Mouse (Mus musculus) testis, adult 2 months (tissue): ENCODE measurements around the gene Sdad1. TPM values are rescaled to one million over a fixed set of nuclear protein-coding genes. Genes with fewer than 3 reads are reported as not detected.

Source experiments
- H3K27ac ChIP-seq: fragments of 200-500 bp; 2 replicates; pipeline ENCODE4 v1.5.1; 2012; ENCODE audit warnings: low read depth, low read length; ENCODE audit not compliant: control insufficient read depth, insufficient read depth
- H3K27me3 ChIP-seq: fragments of 200-500 bp; 2 replicates; pipeline ENCODE4 v1.6.1; 2012; ENCODE audit warnings: mild to moderate bottlenecking, low read length, moderate library complexity; ENCODE audit not compliant: control insufficient read depth, insufficient read depth
- H3K36me3 ChIP-seq: fragments of 200-500 bp; 2 replicates; pipeline ENCODE4 v1.6.1; 2012; ENCODE audit warnings: mild to moderate bottlenecking, low read length; ENCODE audit not compliant: control insufficient read depth, insufficient read depth
- H3K4me1 ChIP-seq: fragments of 200-500 bp; 2 replicates; pipeline ENCODE4 v1.6.1; 2012; ENCODE audit warnings: low read length; ENCODE audit not compliant: control insufficient read depth, insufficient read depth
- H3K4me3 ChIP-seq: fragments of 200-500 bp; 2 replicates; pipeline ENCODE4 v1.5.1; 2012; ENCODE audit warnings: low read depth, mild to moderate bottlenecking, low read length, moderate library complexity, mixed read lengths; ENCODE audit not compliant: control insufficient read depth
- CTCF ChIP-seq: fragments of 200-500 bp; IDR thresholded peaks from 2 replicates; pipeline ENCODE4 v1.5.1; 2012; ENCODE audit warnings: low read depth, mild to moderate bottlenecking, inconsistent platforms, low read length, moderate library complexity; ENCODE audit not compliant: control insufficient read depth, insufficient read depth, insufficient replicate concordance
- POLR2A ChIP-seq: fragments of 200-500 bp; IDR thresholded peaks from 2 replicates; pipeline ENCODE4 v1.6.1; 2012; ENCODE audit warnings: low read depth, mild to moderate bottlenecking, inconsistent platforms, low read length, moderate library complexity; ENCODE audit not compliant: control insufficient read depth
- polyA plus RNA-seq: library from polyadenylated mRNA; depleted of rRNA; stranded (reverse); fragments of >200 nt; gene quantifications from 2 replicates; pipeline ENCODE4 v1.2.3, GENCODE M21; 2012

Gene Sdad1
- polyA plus RNA-seq, 1 experiment = 44.7 TPM

DNA sequence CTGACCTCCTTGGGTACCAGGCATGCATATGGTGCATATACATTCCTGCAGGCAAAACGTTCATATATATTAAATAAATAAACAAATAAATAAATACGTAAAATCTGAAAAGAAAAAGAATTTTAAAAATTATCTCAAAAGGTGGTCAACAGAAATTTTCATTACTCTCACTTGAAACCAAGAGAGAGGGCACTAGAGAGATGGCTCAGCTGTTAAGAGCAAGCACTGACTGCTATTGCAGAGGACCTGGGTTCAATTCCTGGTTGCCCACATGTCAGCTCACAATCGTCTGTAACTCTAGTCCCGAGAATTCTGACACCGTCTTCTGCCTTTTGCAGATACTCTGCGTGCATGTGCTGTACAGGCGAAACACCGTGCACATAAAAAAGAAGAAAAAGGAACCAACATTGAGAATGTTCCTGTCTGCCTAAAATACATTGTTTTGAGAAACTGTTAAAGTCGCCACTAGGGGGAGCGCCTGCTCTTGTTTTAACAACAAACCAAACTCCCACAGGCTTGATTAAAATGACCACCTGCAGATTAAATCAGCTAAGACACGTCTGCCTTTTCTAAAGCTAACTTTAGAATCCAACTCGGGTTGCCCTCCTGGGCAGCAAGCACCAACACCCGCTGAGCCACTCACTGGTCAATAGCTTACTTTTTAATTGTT is 1.9 kb upstream of the Sdad1 start:
- TF ChIP-seq POLR2A = no peak
- no peak for TF ChIP-seq CTCF
- Histone ChIP-seq H3K27ac (no peak overlapping the region), H3K4me3 (no peak overlapping the region), H3K36me3 (no peaks in the 10 kb centered on the region), H3K27me3 (no peaks in the 10 kb centered on the region), H3K4me1 (peaks cover 4% of the 10 kb centered on the region)

DNA sequence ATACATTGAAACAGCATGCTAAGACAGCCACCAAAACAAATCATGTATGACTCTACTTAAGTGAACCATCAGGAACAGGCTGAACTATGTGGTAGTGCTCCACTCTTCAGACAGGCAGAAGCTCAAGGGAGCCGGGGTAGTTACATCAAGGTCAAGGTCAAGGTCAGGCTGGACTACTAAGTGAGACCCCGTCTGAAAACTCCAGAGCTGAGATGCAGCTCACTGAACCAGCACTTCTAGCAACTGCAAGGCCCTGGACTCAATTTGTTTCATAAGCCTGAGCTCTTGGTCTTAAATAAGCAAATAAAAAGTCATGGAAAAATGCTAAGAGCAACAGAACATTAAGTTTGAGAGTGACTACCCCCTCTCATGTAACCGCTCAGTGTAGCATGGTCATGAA is 6.0 kb downstream of the Sdad1 start:
- TF ChIP-seq CTCF (no peak), POLR2A (no peak)
- Histone ChIP-seq H3K4me1 (no peaks in the 10 kb centered on the region), H3K27ac (no peak overlapping the region), H3K27me3 (no peaks in the 10 kb centered on the region), H3K4me3 (no peak overlapping the region), H3K36me3 (peaks cover 14% of the 10 kb centered on the region)

DNA sequence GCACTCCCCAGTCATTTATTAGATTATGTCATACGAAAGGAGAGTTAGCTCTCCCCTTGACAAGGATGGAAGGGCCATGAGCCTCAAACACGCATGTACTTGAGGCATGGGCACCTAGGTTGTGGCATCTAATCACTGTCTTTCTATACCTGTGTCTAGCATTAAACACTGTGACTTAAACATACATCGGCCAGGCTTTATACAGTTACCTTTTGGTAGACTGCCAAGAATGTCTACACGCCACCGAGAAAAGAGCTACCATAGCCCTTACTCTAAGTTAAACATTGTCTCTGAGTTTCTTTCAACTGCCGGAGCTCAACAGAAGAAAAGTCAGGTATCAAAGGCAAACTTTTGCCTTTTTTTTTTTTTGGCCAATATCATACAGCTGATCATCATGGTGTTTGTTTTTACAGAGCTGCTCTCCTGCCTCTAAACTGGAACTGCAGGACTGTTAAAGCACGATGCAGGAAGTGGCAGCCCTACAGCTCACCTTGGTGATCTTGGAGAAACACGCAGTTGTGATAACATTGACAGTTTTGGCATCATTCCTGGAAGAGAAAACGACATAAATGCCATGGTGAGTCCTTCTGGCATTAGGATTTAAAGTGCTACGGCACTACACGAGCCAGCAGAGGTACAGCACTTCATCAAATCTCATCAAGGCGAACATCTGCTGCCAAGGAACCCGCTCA is 8.0 kb downstream of the Sdad1 start:
- H3K27me3 ChIP-seq = no peaks in the 10 kb centered on the region
- no peak overlapping the region for H3K27ac ChIP-seq
- H3K4me1 ChIP-seq = no peaks in the 10 kb centered on the region
- TF ChIP-seq CTCF = no peak
- TF ChIP-seq POLR2A = no peak
- H3K4me3 ChIP-seq = no peak overlapping the region
- H3K36me3 ChIP-seq = peaks cover 15% of the 10 kb centered on the region

DNA sequence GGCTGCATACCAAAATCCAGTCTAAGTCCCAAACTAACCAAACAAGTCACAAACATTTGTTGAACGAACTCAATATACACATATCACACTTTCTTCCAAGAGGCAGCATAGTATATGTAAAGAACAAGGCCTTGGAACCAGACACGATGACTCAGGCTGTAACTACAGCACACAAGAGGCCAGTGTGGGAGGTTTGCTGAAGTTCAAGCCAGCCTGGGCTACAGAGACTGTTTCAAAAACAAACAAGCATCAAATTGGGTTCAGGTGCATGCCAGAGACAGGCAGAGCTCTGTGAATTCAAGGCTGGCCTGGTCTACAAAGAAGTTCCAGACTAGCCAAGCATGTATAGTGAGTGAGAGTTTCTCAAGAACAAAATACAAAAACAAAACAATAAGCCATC is 15.8 kb downstream of the Sdad1 start:
- H3K4me3 ChIP-seq = no peak overlapping the region
- H3K27ac ChIP-seq = no peak overlapping the region
- H3K27me3 ChIP-seq = no peaks in the 10 kb centered on the region
- no peaks in the 10 kb centered on the region for H3K4me1 ChIP-seq
- no peak for TF ChIP-seq CTCF
- TF ChIP-seq POLR2A = no peak
- peaks cover 11% of the 10 kb centered on the region for H3K36me3 ChIP-seq

DNA sequence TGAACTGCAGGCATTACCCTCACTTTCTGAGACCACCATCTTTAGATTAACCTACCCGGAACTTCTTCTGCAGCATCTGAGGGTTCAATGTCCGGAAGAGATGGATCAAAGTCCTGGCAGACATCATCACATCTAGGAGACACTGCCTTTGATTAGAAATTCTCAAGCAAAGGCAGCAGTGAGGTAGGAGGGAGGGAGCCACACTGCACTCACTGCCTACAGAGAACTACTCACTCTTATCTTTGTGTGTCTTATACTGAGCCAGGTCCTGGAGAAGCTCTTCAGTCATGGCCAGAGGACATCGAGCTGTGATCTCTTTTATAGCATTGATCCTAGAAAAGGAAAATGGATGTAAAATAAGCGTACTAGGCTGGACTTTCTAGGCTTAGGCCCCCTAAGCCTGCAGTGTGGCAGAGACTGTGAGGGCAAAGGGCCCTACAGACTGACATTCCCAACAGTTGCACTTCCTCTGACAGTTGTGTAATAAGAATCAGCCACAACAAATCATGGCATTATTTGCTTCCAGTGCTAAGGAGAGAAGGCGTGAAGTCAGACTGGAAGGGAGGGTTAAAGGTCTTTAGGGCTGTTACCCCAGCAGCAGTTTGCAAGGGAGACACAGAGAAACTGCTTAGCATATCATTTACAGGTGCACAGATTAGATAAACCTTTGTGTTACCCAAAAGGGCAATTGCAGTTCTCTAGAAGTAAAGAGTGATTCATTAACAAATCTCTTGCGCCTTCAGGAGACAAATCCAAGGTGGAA is 18.4 kb downstream of the Sdad1 start:
- TF ChIP-seq CTCF = no peak
- no peak for TF ChIP-seq POLR2A

DNA sequence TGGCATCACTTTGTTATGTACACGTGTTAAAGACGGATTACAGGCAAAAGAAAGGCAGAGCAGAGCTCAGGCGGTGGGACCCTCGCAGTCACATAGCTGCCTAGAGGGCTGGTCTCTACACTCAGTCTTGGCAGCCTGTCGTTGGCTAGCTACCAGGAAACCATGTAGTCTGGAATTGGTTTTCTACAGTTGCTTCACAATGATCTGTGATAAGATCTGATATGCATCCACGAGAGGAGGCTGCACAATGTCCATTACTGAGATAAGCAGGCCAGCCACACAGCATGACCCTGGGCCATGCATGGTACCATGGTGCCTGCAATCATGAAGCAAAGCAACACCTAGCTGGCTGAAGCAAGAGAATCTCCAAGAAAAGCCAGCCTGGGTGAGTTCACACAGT is 22.4 kb downstream of the Sdad1 start:
- TF ChIP-seq POLR2A (no peak), CTCF (no peak)
- Histone ChIP-seq H3K36me3 (peaks cover 9% of the 10 kb centered on the region), H3K27me3 (no peaks in the 10 kb centered on the region), H3K27ac (no peak overlapping the region), H3K4me1 (no peaks in the 10 kb centered on the region), H3K4me3 (no peak overlapping the region)

More for the DNA sequence above, 18.4 kb downstream of the Sdad1 start:
- Histone ChIP-seq H3K27ac (no peak overlapping the region), H3K27me3 (no peaks in the 10 kb centered on the region), H3K36me3 (peaks cover 15% of the 10 kb centered on the region), H3K4me1 (no peaks in the 10 kb centered on the region), H3K4me3 (no peak overlapping the region)

DNA sequence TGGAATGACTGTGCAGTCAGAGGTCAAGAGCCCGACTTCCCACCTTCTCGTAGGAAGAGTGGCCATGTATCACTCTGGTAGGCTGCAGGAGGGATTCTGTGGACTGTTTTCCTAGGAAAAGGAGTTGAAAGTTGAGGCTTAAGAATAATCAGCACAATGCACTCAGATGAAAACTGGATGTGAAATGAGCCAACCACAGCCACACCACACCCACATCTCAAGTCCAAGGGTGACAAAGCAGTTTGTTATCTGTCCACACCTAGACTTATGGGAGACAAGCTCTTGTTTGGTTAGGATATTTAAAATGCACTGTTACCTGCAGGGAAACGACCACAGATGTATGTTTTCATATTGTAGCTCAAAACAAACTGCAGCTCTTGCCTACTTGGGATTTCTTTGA is 27.2 kb downstream of the Sdad1 start:
- H3K4me1 ChIP-seq = peaks cover 2% of the 10 kb centered on the region
- TF ChIP-seq CTCF (no peak), POLR2A (no peak)
- H3K27me3 ChIP-seq = no peaks in the 10 kb centered on the region
- H3K4me3 ChIP-seq = no peak overlapping the region
- peaks cover 6% of the 10 kb centered on the region for H3K36me3 ChIP-seq
- H3K27ac ChIP-seq = no peak overlapping the region
